Mouse (Mus musculus): Measurements from ENCODE around the gene Traf3ip3. TPM values are rescaled to one million over a fixed set of nuclear protein-coding genes. Genes with fewer than 3 reads are reported as not detected.

Traf3ip3 gene
- total and polyA plus RNA-seq, 3 experiments, result 5.2 to 9.7 TPM; not detected in 1

GRCm38 (mm10) chr1:193226114-193226513 lies 24.6 kb upstream of the Traf3ip3 start:
- DNase-seq (ENCODE audit: low read depth, low spot score), result no peak
- H3K9me3 ChIP-seq (replicated peaks; ENCODE audit: insufficient read depth, low read length), result no peaks in the 10 kb centered on the region
- TF ChIP-seq RCOR1 (IDR thresholded peaks at IDR 0.05; ENCODE audit: low read depth, low read length), result no peak
- no peak for TF ChIP-seq SMC3 (IDR thresholded peaks at IDR 0.05; ENCODE audit: low read depth, low read length)
- no peak for TF ChIP-seq POLR2AphosphoS2 (IDR thresholded peaks at IDR 0.05; ENCODE audit: low read length)
- no peak for TF ChIP-seq CHD1 (IDR thresholded peaks at IDR 0.05; ENCODE audit: low read depth, low read length)
- TF ChIP-seq HCFC1 (IDR thresholded peaks at IDR 0.05; ENCODE audit: low read depth, low read length), result no peak
- TF ChIP-seq SIN3A (IDR thresholded peaks at IDR 0.05; ENCODE audit: low read length), result no peak

GRCm38 (mm10) chr1:193225531-193225930 lies 24.0 kb upstream of the Traf3ip3 start:
- Histone ChIP-seq H3K4me1 (ENCODE audit: control insufficient read depth in 1 of 2, insufficient read depth in 2 of 2, low read length in 2 of 2) (no peaks in the 10 kb centered on the region), H3K27me3 (ENCODE audit: control insufficient read depth in 1 of 2, insufficient read depth in 2 of 2, low read length in 2 of 2) (peaks cover 0 to 9% of the 10 kb centered on the region in 2 experiments; a peak in 3 of 4 replicates), H3K79me2 (ENCODE audit: control insufficient read depth, insufficient read depth, low read length, poor library complexity) (no peaks in the 10 kb centered on the region), H3K36me3 (ENCODE audit: control insufficient read depth in 1 of 2, insufficient read depth in 2 of 2, low read length in 2 of 2) (no peaks in the 10 kb centered on the region), H3K9me3 (replicated peaks; ENCODE audit: insufficient read depth, low read length) (no peaks in the 10 kb centered on the region), H3K27ac (ENCODE audit: control insufficient read depth, low read depth, low read length) (no peak overlapping the region), H3K9ac (ENCODE audit: control insufficient read depth, low read depth, low read length, poor library complexity, severe bottlenecking) (no peak overlapping the region), H3K4me3 (ENCODE audit: control insufficient read depth in 1 of 2, insufficient read depth in 1 of 2, low read depth in 2 of 2, low read length in 2 of 2) (no peak overlapping the region)
- no peak for TF ChIP-seq KAT2A (conservative IDR thresholded peaks at IDR 0.05; ENCODE audit: low read depth, low read length)
- TF ChIP-seq TCF12 (IDR thresholded peaks at IDR 0.05; ENCODE audit: low read depth, low read length), result no peak
- TF ChIP-seq POLR2A (IDR thresholded peaks at IDR 0.05; ENCODE audit: control insufficient read depth in 1 of 2, insufficient read depth in 1 of 2, low read depth in 1 of 2, low read length in 2 of 2, poor library complexity in 1 of 2), result no peak
- TF ChIP-seq MAX (IDR thresholded peaks at IDR 0.05; ENCODE audit: low read length), result no peak
- TF ChIP-seq HCFC1 (IDR thresholded peaks at IDR 0.05; ENCODE audit: low read depth, low read length), result no peak
- no peak for TF ChIP-seq ETS1 (IDR thresholded peaks at IDR 0.05; ENCODE audit: low read depth, low read length)
- DNase-seq (ENCODE audit: low read depth, low spot score), result no peak

More at GRCm38 (mm10) chr1:193226114-193226513, 24.6 kb upstream of the Traf3ip3 start:
- Histone ChIP-seq H3K36me3 (ENCODE audit: control insufficient read depth in 1 of 2, insufficient read depth in 2 of 2, low read length in 2 of 2) (no peaks in the 10 kb centered on the region), H3K4me3 (ENCODE audit: control insufficient read depth in 1 of 2, insufficient read depth in 1 of 2, low read depth in 2 of 2, low read length in 2 of 2) (no peak overlapping the region), H3K9ac (ENCODE audit: control insufficient read depth, low read depth, low read length, poor library complexity, severe bottlenecking) (no peak overlapping the region), H3K27ac (ENCODE audit: control insufficient read depth, low read depth, low read length) (no peak overlapping the region), H3K79me2 (ENCODE audit: control insufficient read depth, insufficient read depth, low read length, poor library complexity) (no peaks in the 10 kb centered on the region), H3K4me1 (ENCODE audit: control insufficient read depth in 1 of 2, insufficient read depth in 2 of 2, low read length in 2 of 2) (no peaks in the 10 kb centered on the region), H3K27me3 (ENCODE audit: control insufficient read depth in 1 of 2, insufficient read depth in 2 of 2, low read length in 2 of 2) (peaks cover 0 to 9% of the 10 kb centered on the region in 2 experiments; a peak in 3 of 4 replicates)

GRCm38 (mm10) chr1:193220408-193220807 lies 18.9 kb upstream of the Traf3ip3 start:
- Histone ChIP-seq H3K9ac (ENCODE audit: control insufficient read depth, low read depth, low read length, poor library complexity, severe bottlenecking) (no peak overlapping the region), H3K36me3 (ENCODE audit: control insufficient read depth in 1 of 2, insufficient read depth in 2 of 2, low read length in 2 of 2) (no peaks in the 10 kb centered on the region), H3K27ac (ENCODE audit: control insufficient read depth, low read depth, low read length) (no peak overlapping the region), H3K79me2 (ENCODE audit: control insufficient read depth, insufficient read depth, low read length, poor library complexity) (no peaks in the 10 kb centered on the region), H3K4me1 (ENCODE audit: control insufficient read depth in 1 of 2, insufficient read depth in 2 of 2, low read length in 2 of 2) (no peaks in the 10 kb centered on the region), H3K9me3 (replicated peaks; ENCODE audit: insufficient read depth, low read length) (no peaks in the 10 kb centered on the region), H3K4me3 (ENCODE audit: control insufficient read depth in 1 of 2, insufficient read depth in 1 of 2, low read depth in 2 of 2, low read length in 2 of 2) (no peak overlapping the region), H3K27me3 (ENCODE audit: control insufficient read depth in 1 of 2, insufficient read depth in 2 of 2, low read length in 2 of 2) (peaks cover 0 to 9% of the 10 kb centered on the region in 2 experiments; a peak in 3 of 4 replicates)
- TF ChIP-seq MAFK (IDR thresholded peaks at IDR 0.05; ENCODE audit: borderline replicate concordance, low read depth, low read length) (peak; percentile 23; the same call in 1 of the 2 replicates), USF2 (IDR thresholded peaks at IDR 0.05; ENCODE audit: borderline replicate concordance in 1 of 2, insufficient read depth in 1 of 2, low read depth in 1 of 2, low read length in 2 of 2) (no peak), SMC3 (IDR thresholded peaks at IDR 0.05; ENCODE audit: low read depth, low read length) (no peak)
- DNase-seq (ENCODE audit: low read depth, low spot score), result no peak

Data from MEL (cell line).